Mouse (Mus musculus) MEL (cell line): ENCODE data around the gene Pfkfb3. TPM values are rescaled to one million over a fixed set of nuclear protein-coding genes. Genes with fewer than 3 reads are reported as not detected.

Experiments used
- DNase-seq: peaks from one replicate; pipeline ENCODE4 v3.0.0; 2011; ENCODE audit warnings: low read depth, low spot score
- H3K27ac ChIP-seq: 2 replicates; pipeline ENCODE4 v1.5.1; 2012; ENCODE audit warnings: low read depth, mild to moderate bottlenecking, control low read depth, low read length, moderate library complexity; ENCODE audit not compliant: control insufficient read depth
- H3K27me3 ChIP-seq, 2 experiments: fragments of 150-350 bp in 1 of 2; sonication (generic) in 1 of 2; 2 replicates each; pipeline ENCODE4 v1.6.1; 2012; ENCODE audit warnings: low read length in 2 of 2, mild to moderate bottlenecking in 2 of 2, improper control_type of control experiment in 1 of 2, moderate library complexity in 1 of 2; ENCODE audit not compliant: insufficient read depth in 2 of 2, control insufficient read depth in 1 of 2
- H3K36me3 ChIP-seq, 2 experiments: 2 replicates each; pipeline ENCODE4 v1.6.1; 2012 to 2014; ENCODE audit warnings: low read length in 2 of 2, improper control_type of control experiment in 1 of 2, inconsistent platforms in 1 of 2, mild to moderate bottlenecking in 1 of 2; ENCODE audit not compliant: insufficient read depth in 2 of 2, control insufficient read depth in 1 of 2
- H3K4me1 ChIP-seq, 2 experiments: fragments of 150-350 bp in 1 of 2; sonication (generic) in 1 of 2; 2 replicates each; pipeline ENCODE4 v1.6.1; 2012; ENCODE audit warnings: low read length in 2 of 2, improper control_type of control experiment in 1 of 2, mild to moderate bottlenecking in 1 of 2; ENCODE audit not compliant: insufficient read depth in 2 of 2, control insufficient read depth in 1 of 2
- H3K4me3 ChIP-seq, 2 experiments: fragments of 150-350 bp in 1 of 2; sonication (generic) in 1 of 2; 2 replicates each; pipeline ENCODE4 v1.5.1; 2012; ENCODE audit warnings: low read depth in 2 of 2, low read length in 2 of 2, mild to moderate bottlenecking in 2 of 2, moderate library complexity in 2 of 2, control low read depth in 1 of 2, improper control_type of control experiment in 1 of 2; ENCODE audit not compliant: control insufficient read depth in 1 of 2, insufficient read depth in 1 of 2
- H3K79me2 ChIP-seq: 2 replicates; pipeline ENCODE4 v1.6.1; 2012; ENCODE audit warnings: mild to moderate bottlenecking, low read length, moderate library complexity; ENCODE audit not compliant: control insufficient read depth, poor library complexity, insufficient read depth
- H3K9ac ChIP-seq: 2 replicates; pipeline ENCODE4 v1.6.1; 2012; ENCODE audit warnings: low read depth, mild to moderate bottlenecking, control low read depth, low read length, moderate library complexity; ENCODE audit not compliant: control insufficient read depth, poor library complexity, severe bottlenecking
- H3K9me3 ChIP-seq: fragments of 150-350 bp; sonication (generic); replicated peaks from 2 replicates; pipeline ENCODE4 v1.6.1; 2012; ENCODE audit warnings: mild to moderate bottlenecking, low read length, improper control_type of control experiment, moderate library complexity; ENCODE audit not compliant: insufficient read depth
- CHD1 ChIP-seq: IDR thresholded peaks from 2 replicates; pipeline ENCODE4 v1.6.1; 2012; ENCODE audit warnings: low read depth, mild to moderate bottlenecking, inconsistent platforms, low read length, improper control_type of control experiment
- CHD2 ChIP-seq: IDR thresholded peaks from 2 replicates; pipeline ENCODE4 v1.6.1; 2011; ENCODE audit warnings: low read length, improper control_type of control experiment
- ELF1 ChIP-seq: IDR thresholded peaks from 2 replicates; pipeline ENCODE4 v1.6.1; 2014; ENCODE audit warnings: low read depth, mild to moderate bottlenecking, inconsistent platforms, low read length, improper control_type of control experiment, moderate library complexity
- EP300 ChIP-seq, 2 experiments: IDR thresholded peaks; 2 replicates each; pipeline ENCODE4 v1.6.1; 2011; ENCODE audit warnings: improper control_type of control experiment in 2 of 2, low read length in 2 of 2, low read depth in 1 of 2, mild to moderate bottlenecking in 1 of 2
- ETS1 ChIP-seq: IDR thresholded peaks from 2 replicates; pipeline ENCODE4 v1.6.1; 2012; ENCODE audit warnings: low read depth, mild to moderate bottlenecking, inconsistent platforms, low read length, improper control_type of control experiment, moderate library complexity
- GABPA ChIP-seq: IDR thresholded peaks from 2 replicates; pipeline ENCODE4 v1.6.1; 2012; ENCODE audit warnings: low read depth, mild to moderate bottlenecking, inconsistent platforms, low read length, improper control_type of control experiment, moderate library complexity
- KAT2A ChIP-seq: conservative IDR thresholded peaks from 2 replicates; pipeline ENCODE4 v1.6.1; 2012; ENCODE audit warnings: low read depth, low read length, improper control_type of control experiment, inconsistent platforms
- MAZ ChIP-seq: IDR thresholded peaks from 2 replicates; pipeline ENCODE4 v1.6.1; 2012; ENCODE audit warnings: low read depth, mild to moderate bottlenecking, inconsistent platforms, low read length, improper control_type of control experiment
- MEF2A ChIP-seq: IDR thresholded peaks from 2 replicates; pipeline ENCODE4 v1.6.1; 2014; ENCODE audit warnings: low read depth, mild to moderate bottlenecking, inconsistent platforms, low read length, improper control_type of control experiment; ENCODE audit not compliant: poor library complexity, insufficient replicate concordance, severe bottlenecking; ENCODE audit errors: extremely low read depth
- MYB ChIP-seq: IDR thresholded peaks from 2 replicates; pipeline ENCODE4 v1.6.1; 2011; ENCODE audit warnings: mild to moderate bottlenecking, low read depth, low read length, improper control_type of control experiment
- NRF1 ChIP-seq: IDR thresholded peaks from 2 replicates; pipeline ENCODE4 v1.6.1; 2014; ENCODE audit warnings: low read depth, mild to moderate bottlenecking, inconsistent platforms, low read length, improper control_type of control experiment, moderate library complexity; ENCODE audit not compliant: poor library complexity, insufficient read depth, severe bottlenecking
- POLR2AphosphoS2 ChIP-seq: IDR thresholded peaks from 2 replicates; pipeline ENCODE4 v1.6.1; 2011; ENCODE audit warnings: low read length, improper control_type of control experiment
- POLR2AphosphoS5 ChIP-seq: IDR thresholded peaks from 2 replicates; pipeline ENCODE4 v1.6.1; 2012; ENCODE audit warnings: low read depth, borderline replicate concordance, mild to moderate bottlenecking, inconsistent platforms, low read length, moderate library complexity, mixed read lengths
- RAD21 ChIP-seq: IDR thresholded peaks from 2 replicates; pipeline ENCODE4 v1.6.1; 2011; ENCODE audit warnings: mild to moderate bottlenecking, low read depth, low read length, improper control_type of control experiment
- RCOR1 ChIP-seq: IDR thresholded peaks from 2 replicates; pipeline ENCODE4 v1.6.1; 2012; ENCODE audit warnings: low read depth, mild to moderate bottlenecking, inconsistent platforms, low read length, improper control_type of control experiment
- SIN3A ChIP-seq: IDR thresholded peaks from 2 replicates; pipeline ENCODE4 v1.6.1; 2012; ENCODE audit warnings: low read length, improper control_type of control experiment, inconsistent platforms
- SMC3 ChIP-seq: IDR thresholded peaks from 2 replicates; pipeline ENCODE4 v1.6.1; 2011; ENCODE audit warnings: low read depth, low read length, improper control_type of control experiment
- TAL1 ChIP-seq: IDR thresholded peaks from 2 replicates; pipeline ENCODE4 v1.6.1; 2012; ENCODE audit warnings: mild to moderate bottlenecking, inconsistent platforms, low read length, moderate library complexity, mixed read lengths
- TBP ChIP-seq: IDR thresholded peaks from 2 replicates; pipeline ENCODE4 v1.8.0; 2011; ENCODE audit warnings: low read depth, low read length, improper control_type of control experiment
- UBTF ChIP-seq: IDR thresholded peaks from 2 replicates; pipeline ENCODE4 v1.6.1; 2012; ENCODE audit warnings: low read depth, mild to moderate bottlenecking, inconsistent platforms, low read length, improper control_type of control experiment, moderate library complexity, borderline replicate concordance; ENCODE audit not compliant: insufficient read depth
- USF1 ChIP-seq: IDR thresholded peaks from 2 replicates; pipeline ENCODE4 v1.6.1; 2014; ENCODE audit warnings: low read depth, mild to moderate bottlenecking, inconsistent platforms, low read length, improper control_type of control experiment, moderate library complexity
- USF2 ChIP-seq, 2 experiments: IDR thresholded peaks; 2 replicates each; pipeline ENCODE4 v1.6.1; 2011 to 2012; ENCODE audit warnings: improper control_type of control experiment in 2 of 2, low read length in 2 of 2, borderline replicate concordance in 1 of 2, inconsistent platforms in 1 of 2, low read depth in 1 of 2, mild to moderate bottlenecking in 1 of 2; ENCODE audit not compliant: insufficient read depth in 1 of 2
- ZMIZ1 ChIP-seq: IDR thresholded peaks from 2 replicates; pipeline ENCODE4 v1.6.1; 2012; ENCODE audit warnings: low read depth, mild to moderate bottlenecking, inconsistent platforms, low read length, improper control_type of control experiment, moderate library complexity
- ZNF384 ChIP-seq: IDR thresholded peaks from 2 replicates; pipeline ENCODE4 v1.6.1; 2012; ENCODE audit warnings: low read depth, mild to moderate bottlenecking, inconsistent platforms, low read length, improper control_type of control experiment
- polyA plus RNA-seq, 2 experiments: library from polyadenylated mRNA; stranded (reverse) in 1 of 2; unstranded in 1 of 2; fragments of >175 nt in 1 of 2; fragments of >200 nt in 1 of 2; gene quantifications; 2 replicates each; pipeline versions ENCODE4 v1.2.1 to v1.2.4; 2012; ENCODE audit warnings: low replicate concordance in 2 of 2, low read depth in 1 of 2; ENCODE audit not compliant: insufficient read length in 2 of 2, insufficient read depth in 1 of 2, missing spikeins in 1 of 2
- total RNA-seq: library from RNA; depleted of rRNA; stranded (reverse); fragments of 300-350 nt; gene quantifications from 2 replicates; pipeline ENCODE4 v1.2.3, GENCODE M21; 2012

The Pfkfb3 gene
- total and polyA plus RNA-seq, 3 experiments, result 9.9 to 13.8 TPM; not detected in 1

DNA sequence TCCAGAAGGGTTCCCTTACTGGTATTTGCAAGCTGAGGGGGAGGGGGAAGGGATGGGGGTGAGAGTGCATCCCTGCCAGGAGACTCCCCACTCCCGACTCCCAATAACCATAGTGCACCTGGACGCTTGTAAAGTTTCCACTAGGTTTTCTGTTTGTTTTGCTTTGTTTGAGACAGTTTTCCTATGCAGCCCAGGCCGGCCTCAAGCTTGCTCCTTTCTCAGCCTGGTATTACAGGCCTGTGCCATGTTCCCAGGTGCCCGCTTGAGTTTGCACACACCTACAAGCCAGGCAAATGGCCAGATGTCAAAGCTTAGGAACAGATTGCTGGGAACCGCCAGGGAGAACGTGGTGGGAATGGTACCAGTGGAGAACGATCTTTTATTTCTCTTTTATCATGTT is 50.1 kb downstream of the Pfkfb3 start:
- peaks cover 0 to 2% of the 10 kb centered on the region in 2 experiments; a peak in 1 of 4 replicates for H3K4me1 ChIP-seq
- no peak for TF ChIP-seq RAD21
- TF ChIP-seq MYB, result no peak
- TF ChIP-seq POLR2AphosphoS5, result no peak
- no peak for TF ChIP-seq USF2 (IDR thresholded peaks at IDR 0.05; ENCODE audit: borderline replicate concordance in 1 of 2, insufficient read depth in 1 of 2, low read depth in 1 of 2, low read length in 2 of 2)
- TF ChIP-seq NRF1, result no peak
- no peak for TF ChIP-seq EP300 (IDR thresholded peaks at IDR 0.05; ENCODE audit: low read depth in 1 of 2, low read length in 2 of 2)
- no peak for TF ChIP-seq MEF2A
- TF ChIP-seq KAT2A, result no peak
- no peak for TF ChIP-seq MAZ
- TF ChIP-seq RCOR1, result no peak
- no peak for TF ChIP-seq SIN3A
- no peak for TF ChIP-seq CHD1
- H3K9me3 ChIP-seq, result no peaks in the 10 kb centered on the region
- peaks cover 11% of the 10 kb centered on the region for H3K79me2 ChIP-seq
- H3K27me3 ChIP-seq, result no peaks in the 10 kb centered on the region
- H3K36me3 ChIP-seq, result no peaks in the 10 kb centered on the region
- no peak overlapping the region for H3K9ac ChIP-seq
- DNase-seq, result no peak
- H3K27ac ChIP-seq, result no peak overlapping the region
- no peak overlapping the region for H3K4me3 ChIP-seq

DNA sequence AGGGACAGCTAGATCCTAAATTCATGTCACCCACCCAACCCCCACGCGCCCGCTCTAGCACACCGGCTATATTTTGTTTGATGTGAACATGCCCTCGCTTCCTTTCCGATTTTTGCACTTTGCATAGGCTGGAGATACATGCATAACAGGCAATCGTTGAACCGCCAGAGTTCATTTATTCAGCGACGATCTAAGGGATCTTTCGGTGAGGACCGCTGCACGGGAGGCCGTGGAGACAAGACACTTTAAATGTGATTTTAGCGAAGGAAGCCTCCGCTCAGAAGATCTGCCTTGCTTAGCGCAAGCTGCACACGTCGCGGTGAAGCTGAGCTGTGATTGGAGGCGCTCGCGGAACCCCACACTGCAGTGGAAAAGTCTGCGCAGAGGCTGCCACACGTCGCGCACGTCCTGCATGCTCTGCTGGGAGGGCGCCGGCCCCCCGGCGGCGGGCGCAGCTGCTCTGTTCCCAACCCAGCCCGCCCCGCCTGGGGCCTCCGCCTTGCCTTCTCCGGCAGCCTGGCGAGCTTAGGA is 50.9 kb downstream of the Pfkfb3 start:
- H3K36me3 ChIP-seq, result no peaks in the 10 kb centered on the region
- H3K4me3 ChIP-seq, result no peak overlapping the region
- peaks cover 0 to 2% of the 10 kb centered on the region in 2 experiments; a peak in 1 of 4 replicates for H3K4me1 ChIP-seq

More for the DNA sequence above, 50.9 kb downstream of the Pfkfb3 start:
- Histone ChIP-seq H3K27ac (no peak overlapping the region), H3K9me3 (no peaks in the 10 kb centered on the region), H3K27me3 (no peaks in the 10 kb centered on the region), H3K79me2 (peaks cover 11% of the 10 kb centered on the region), H3K9ac (no peak overlapping the region)
- no peak for DNase-seq
- TF ChIP-seq ZNF384, result no peak
- TF ChIP-seq RAD21, result no peak
- TF ChIP-seq ELF1, result no peak
- no peak for TF ChIP-seq ETS1
- no peak for TF ChIP-seq CHD1
- no peak for TF ChIP-seq SMC3
- no peak for TF ChIP-seq CHD2
- no peak for TF ChIP-seq ZMIZ1
- TF ChIP-seq TBP, result no peak
- no peak for TF ChIP-seq GABPA
- TF ChIP-seq NRF1, result no peak
- no peak for TF ChIP-seq MEF2A
- no peak for TF ChIP-seq USF1
- TF ChIP-seq KAT2A, result no peak
- TF ChIP-seq TAL1, result no peak
- TF ChIP-seq POLR2AphosphoS2, result no peak
- no peak for TF ChIP-seq UBTF
